Comparison of ENCODE assay signal across 9 mouse cellular contexts in genomic region chr2:109676618-109676974, GRCm38 (mm10). TPM values are rescaled to one million over a fixed set of nuclear protein-coding genes. Genes with fewer than 3 reads are reported as not detected.
A peak's percentile ranks its signal among the peaks of the same experiment; 100 is the strongest.
DNase-seq lines count a peak whose midpoint lies in the region; ATAC-seq and TF ChIP-seq lines count a peak whose summit lies in the region.
"Had no signal": no experiment of that assay in that cellular context is flagged by ENCODE, and none has a peak within 500 bp of the region (broad histone marks: within the 10 kb centered on the region; RNA-seq: fewer than 3 reads in every experiment).

No protein-coding gene starts in this region.

- no peak for TF ChIP-seq EP300 in liver, postnatal 0 days (IDR thresholded peaks at IDR 0.05; ENCODE audit: low read depth)

- no peak overlapping the region for H3K9ac ChIP-seq in liver, embryonic 13.5 days
- no peak overlapping the region for H3K9ac ChIP-seq in liver, postnatal 0 days (replicated peaks)
- no peak overlapping the region for H3K9ac ChIP-seq in embryonic facial prominence, embryonic 14.5 days (ENCODE audit: low read depth, low read length)
- peak overlapping the region; percentile 91 for H3K9ac ChIP-seq in hindbrain, embryonic 13.5 days
- H3K9ac ChIP-seq in neural tube, embryonic 12.5 days, result peak overlapping the region; percentile 67; the same call in 1 of the 2 replicates

- H3K9me3 ChIP-seq in liver, embryonic 13.5 days (replicated peaks), result no peaks in the 10 kb centered on the region
- no peaks in the 10 kb centered on the region for H3K9me3 ChIP-seq in liver, postnatal 0 days (ENCODE audit: low read length)
- no peaks in the 10 kb centered on the region for H3K9me3 ChIP-seq in embryonic facial prominence, embryonic 14.5 days (ENCODE audit: control insufficient read depth, low read length)
- no peaks in the 10 kb centered on the region for H3K9me3 ChIP-seq in hindbrain, embryonic 13.5 days
- H3K9me3 ChIP-seq in neural tube, embryonic 12.5 days, result no peaks in the 10 kb centered on the region

- no peak for TF ChIP-seq CTCF in liver, postnatal 0 days (IDR thresholded peaks at IDR 0.05; ENCODE audit: low read depth)

- WGBS in liver, embryonic 13.5 days (ENCODE audit: insufficient replicate concordance), result 3% methylated on average over 5 of the region's 6 CpGs
- WGBS in liver, postnatal 0 days (ENCODE audit: insufficient replicate concordance), result 6% methylated on average over 5 of the region's 6 CpGs
- WGBS in embryonic facial prominence, embryonic 14.5 days, result 1% methylated on average over 5 of the region's 6 CpGs
- 0% methylated on average over 6 of the region's 6 CpGs for WGBS in hindbrain, embryonic 13.5 days
- 7% methylated on average over 6 of the region's 6 CpGs for WGBS in neural tube, embryonic 12.5 days

- H3K27ac ChIP-seq in liver, embryonic 13.5 days, result no peak overlapping the region
- H3K27ac ChIP-seq in liver, postnatal 0 days (ENCODE audit: low read depth), result no peak overlapping the region
- no peak overlapping the region for H3K27ac ChIP-seq in embryonic facial prominence, embryonic 14.5 days (replicated peaks; ENCODE audit: low read depth, low read length)
- H3K27ac ChIP-seq in hindbrain, embryonic 13.5 days, result peak overlapping the region; percentile 98
- H3K27ac ChIP-seq in neural tube, embryonic 12.5 days, result no peak overlapping the region

- no peak for DNase-seq in liver, embryonic 13.5 days
- DNase-seq in liver, postnatal 0 days, result no peak
- DNase-seq in embryonic facial prominence, embryonic 14.5 days (ENCODE audit: low spot score), result no peak
- DNase-seq in kidney, postnatal 36 days, result no peak
- no peak for DNase-seq in yolk sac, embryonic 10.5 days (ENCODE audit: low spot score)

- ATAC-seq in liver, embryonic 13.5 days (ENCODE audit: low read depth), result no peak
- ATAC-seq in liver, postnatal 0 days, result no peak
- ATAC-seq in embryonic facial prominence, embryonic 14.5 days (ENCODE audit: low read depth), result no peak
- no peak for ATAC-seq in hindbrain, embryonic 13.5 days (ENCODE audit: low FRiP score)
- ATAC-seq in neural tube, embryonic 12.5 days (ENCODE audit: low FRiP score, low read depth), result no peak
- no peak for ATAC-seq in inflammation-experienced regulatory T-cells, adult 6 months
- ATAC-seq: lung, postnatal 0 days had no signal

- H3K36me3 ChIP-seq in liver, embryonic 13.5 days, result no peaks in the 10 kb centered on the region
- no peaks in the 10 kb centered on the region for H3K36me3 ChIP-seq in liver, postnatal 0 days (replicated peaks; ENCODE audit: insufficient read depth, low read length)
- no peaks in the 10 kb centered on the region for H3K36me3 ChIP-seq in embryonic facial prominence, embryonic 14.5 days (ENCODE audit: control insufficient read depth, insufficient read depth, low read length)
- H3K36me3 ChIP-seq in hindbrain, embryonic 13.5 days, result no peaks in the 10 kb centered on the region
- H3K36me3 ChIP-seq in neural tube, embryonic 12.5 days, result no peaks in the 10 kb centered on the region

- peaks cover 70% of the 10 kb centered on the region for H3K27me3 ChIP-seq in liver, embryonic 13.5 days
- H3K27me3 ChIP-seq in liver, postnatal 0 days (ENCODE audit: insufficient read depth, low read length), result peaks cover 53% of the 10 kb centered on the region
- peaks cover 64% of the 10 kb centered on the region for H3K27me3 ChIP-seq in embryonic facial prominence, embryonic 14.5 days (replicated peaks; ENCODE audit: control insufficient read depth, insufficient read depth, low read length)
- peaks cover 55% of the 10 kb centered on the region for H3K27me3 ChIP-seq in hindbrain, embryonic 13.5 days
- peaks cover 40% of the 10 kb centered on the region for H3K27me3 ChIP-seq in neural tube, embryonic 12.5 days (replicated peaks)

- H3K4me1 ChIP-seq in liver, embryonic 13.5 days (replicated peaks), result peaks cover 3% of the 10 kb centered on the region; the same call in 1 of the 2 replicates
- H3K4me1 ChIP-seq in liver, postnatal 0 days (ENCODE audit: insufficient read depth), result peaks cover 3% of the 10 kb centered on the region; the same call in 1 of the 2 replicates
- H3K4me1 ChIP-seq in embryonic facial prominence, embryonic 14.5 days (ENCODE audit: control insufficient read depth, insufficient read depth, low read length), result peaks cover 21% of the 10 kb centered on the region
- peaks cover 34% of the 10 kb centered on the region for H3K4me1 ChIP-seq in hindbrain, embryonic 13.5 days (replicated peaks)
- peaks cover 22% of the 10 kb centered on the region for H3K4me1 ChIP-seq in neural tube, embryonic 12.5 days

- no peak overlapping the region for H3K4me3 ChIP-seq in liver, embryonic 13.5 days (replicated peaks)
- no peak overlapping the region for H3K4me3 ChIP-seq in liver, postnatal 0 days (ENCODE audit: low read depth, low read length)
- no peak overlapping the region; the same call in 1 of the 2 replicates for H3K4me3 ChIP-seq in embryonic facial prominence, embryonic 14.5 days (ENCODE audit: low read depth, low read length)
- peak overlapping the region; percentile 71 for H3K4me3 ChIP-seq in hindbrain, embryonic 13.5 days
- peak overlapping the region; percentile 65 for H3K4me3 ChIP-seq in neural tube, embryonic 12.5 days

- 0 out of 2 replicates have a peak overlapping the region, but pooled peaks have one; percentile 4 for H3K4me2 ChIP-seq in liver, embryonic 13.5 days
- H3K4me2 ChIP-seq in liver, postnatal 0 days (ENCODE audit: low read depth, low read length), result no peak overlapping the region
- H3K4me2 ChIP-seq in embryonic facial prominence, embryonic 14.5 days (ENCODE audit: low read depth, low read length), result peak overlapping the region; percentile 89
- H3K4me2 ChIP-seq in hindbrain, embryonic 13.5 days, result peak overlapping the region; percentile 88
- H3K4me2 ChIP-seq in neural tube, embryonic 12.5 days (replicated peaks), result peak overlapping the region; percentile 94

RNA-seq across cellular contexts. Expression of gene Bdnf, which starts 2.1 kb away (rescaled TPM):
- 0.16 and 0.20 TPM in 2 replicates for polyA plus RNA-seq in liver, embryonic 13.5 days (2015; fragmentation: Nextera tagmentation; extraction: Ambion mirVana)
- polyA plus RNA-seq in liver, postnatal 0 days (2015; fragmentation: Nextera tagmentation; extraction: Ambion mirVana), result 0.12 TPM in 2 replicates
- polyA plus RNA-seq in embryonic facial prominence, embryonic 14.5 days (2014; fragmentation: Nextera tagmentation; extraction: Ambion mirVana), result 3.2 and 3.6 TPM in 2 replicates
- polyA plus RNA-seq in hindbrain, embryonic 13.5 days (2015; fragmentation: Nextera tagmentation; extraction: Ambion mirVana), result 3.6 and 4.0 TPM in 2 replicates
- 1.9 and 2.7 TPM in 2 replicates for polyA plus RNA-seq in neural tube, embryonic 12.5 days (2016; fragmentation: Nextera tagmentation; extraction: Ambion mirVana)
- not detected for polyA plus RNA-seq in inflammation-experienced regulatory T-cells, adult 6 months (2017; shearing (Covaris generic))

Comparison
In these comparisons a context has a peak if more than half of its experiments do, and no peak if none do; other contexts are left out.
1. H3K4me3 ChIP-seq: peak in hindbrain, embryonic 13.5 days (single experiment) and neural tube, embryonic 12.5 days (single experiment); none in liver, embryonic 13.5 days (single experiment), liver, postnatal 0 days (single experiment) and embryonic facial prominence, embryonic 14.5 days (single experiment).
2. H3K9ac ChIP-seq: peak in hindbrain, embryonic 13.5 days (single experiment) and neural tube, embryonic 12.5 days (single experiment); none in liver, embryonic 13.5 days (single experiment), liver, postnatal 0 days (single experiment) and embryonic facial prominence, embryonic 14.5 days (single experiment).